Comparison of ENCODE assay signal across 26 mouse cellular contexts in genomic region chr13:34712881-34713280, GRCm38 (mm10). TPM values are rescaled to one million over a fixed set of nuclear protein-coding genes. Genes with fewer than 3 reads are reported as not detected.
DNase-seq lines count a peak whose midpoint lies in the region; ATAC-seq and TF ChIP-seq lines count a peak whose summit lies in the region.
"Had no signal": no experiment of that assay in that cellular context is flagged by ENCODE, and none has a peak within 500 bp of the region (broad histone marks: within the 10 kb centered on the region; RNA-seq: fewer than 3 reads in every experiment).

No protein-coding gene starts in this region.

- no peak for TF ChIP-seq POLR2A in lung, adult 2 months (IDR thresholded peaks at IDR 0.05; ENCODE audit: borderline replicate concordance, extremely low read depth, low read depth, low read length)

- peak; percentile 94 for TF ChIP-seq EP300 in lung, postnatal 0 days (IDR thresholded peaks at IDR 0.05)

- H3K4me2 ChIP-seq in lung, postnatal 0 days (replicated peaks; ENCODE audit: low read depth, low read length), result no peak overlapping the region
- H3K4me2 ChIP-seq: embryonic facial prominence, embryonic 12.5 days; forebrain, embryonic 13.5 days; forebrain, embryonic 15.5 days had no signal

- no peak overlapping the region for H3K9ac ChIP-seq in lung, postnatal 0 days (replicated peaks; ENCODE audit: low read depth)
- H3K9ac ChIP-seq: embryonic facial prominence, embryonic 12.5 days; forebrain, embryonic 13.5 days; forebrain, embryonic 15.5 days had no signal

- whole genome bisulfite sequencing in lung, postnatal 0 days, result 27% methylated on average over 1 of the region's 1 CpGs
- WGBS in lung, adult 2 months, result 21% methylated on average over 1 of the region's 1 CpGs

- H3K9me3 ChIP-seq in lung, postnatal 0 days (ENCODE audit: low read length), result no peaks in the 10 kb centered on the region
- H3K9me3 ChIP-seq: embryonic facial prominence, embryonic 10.5 days; embryonic facial prominence, embryonic 12.5 days; forebrain, embryonic 13.5 days; forebrain, embryonic 15.5 days; G1E had no signal

- H3K4me3 ChIP-seq in lung, postnatal 0 days (ENCODE audit: low read depth, low read length), result no peak overlapping the region
- no peak overlapping the region for H3K4me3 ChIP-seq in lung, adult 2 months (replicated peaks; ENCODE audit: extremely low read depth, low read depth, low read length)
- H3K4me3 ChIP-seq: embryonic facial prominence, embryonic 10.5 days; embryonic facial prominence, embryonic 12.5 days; forebrain, embryonic 13.5 days; forebrain, embryonic 15.5 days had no signal

- DNase-seq in lung, postnatal 0 days (ENCODE audit: low spot score), result peak; percentile 57
- no peak for DNase-seq in lung, postnatal 14 days
- DNase-seq in lung, postnatal 25 days (ENCODE audit: low spot score), result peak; percentile 44
- DNase-seq in lung, adult 2 months, result no peak
- DNase-seq in lung, postnatal 36 days, result peak; percentile 51
- DNase-seq: adrenal gland, adult 8-10 months; adrenal gland, postnatal 14 days; adrenal gland, postnatal 36 days; cerebellum, adult 11-12 months; cerebellum, adult 2 months; cerebellum, adult 9-10 months; cerebellum, postnatal 10 days; cerebellum, postnatal 25 days had no signal

- TF ChIP-seq CTCF in lung, postnatal 0 days (IDR thresholded peaks at IDR 0.05), result no peak
- no peak for TF ChIP-seq CTCF in lung, adult 2 months (IDR thresholded peaks at IDR 0.05; ENCODE audit: insufficient read depth, low read length)

- ATAC-seq in lung, postnatal 0 days, result peak; percentile 7
- no peak for ATAC-seq in monocyte, adult 5-6 weeks (replicated peaks; ENCODE audit: insufficient number of reproducible peaks, low FRiP score, low TSS enrichment, poor library complexity, severe bottlenecking)
- ATAC-seq: activated CD4-positive, CD25-positive, alpha-beta regulatory T cell, adult 4 months; CD4-positive, CD25-positive, alpha-beta regulatory T cell, adult 4 months; forebrain, embryonic 13.5 days; forebrain, embryonic 15.5 days; Patski had no signal

- no peak overlapping the region for H3K27ac ChIP-seq in lung, postnatal 0 days (ENCODE audit: low read length)
- H3K27ac ChIP-seq: embryonic facial prominence, embryonic 10.5 days; embryonic facial prominence, embryonic 12.5 days; forebrain, embryonic 13.5 days; forebrain, embryonic 15.5 days had no signal

- H3K36me3 ChIP-seq in lung, postnatal 0 days (ENCODE audit: insufficient read depth, low read length), result no peaks in the 10 kb centered on the region
- H3K36me3 ChIP-seq: embryonic facial prominence, embryonic 10.5 days; embryonic facial prominence, embryonic 12.5 days; forebrain, embryonic 15.5 days; G1E had no signal

- no peaks in the 10 kb centered on the region for H3K27me3 ChIP-seq in lung, postnatal 0 days (replicated peaks; ENCODE audit: insufficient read depth, low read length)
- H3K27me3 ChIP-seq: CH12.LX; embryonic facial prominence, embryonic 12.5 days; forebrain, embryonic 13.5 days; forebrain, embryonic 15.5 days; Patski had no signal

- H3K4me1 ChIP-seq in lung, postnatal 0 days (ENCODE audit: insufficient read depth, low read depth, low read length), result peaks cover 9% of the 10 kb centered on the region; the same call in 1 of the 2 replicates
- peaks cover 20% of the 10 kb centered on the region for H3K4me1 ChIP-seq in lung, adult 2 months (ENCODE audit: control insufficient read depth, insufficient read depth, low read length)
- H3K4me1 ChIP-seq: embryonic facial prominence, embryonic 10.5 days; embryonic facial prominence, embryonic 12.5 days; forebrain, embryonic 15.5 days had no signal

RNA-seq across cellular contexts. Expression of gene Fam50b, which starts 21.8 kb away (rescaled TPM):
- polyA plus RNA-seq in lung, postnatal 0 days (2015; fragmentation: Nextera tagmentation; extraction: Ambion mirVana), result 0.10 and 0.11 TPM in 2 replicates
- 0.27 TPM in 1 of 2 replicates, not detected in the other for polyA plus RNA-seq in lung, adult 2 months (2012; rRNA removed)
- not detected in 3 replicates for total RNA-seq in monocyte, adult 5-6 weeks (2017)
- total RNA-seq: adrenal gland, adult 18-20 months; adrenal gland, adult 8-10 months; adrenal gland, postnatal 14 days; adrenal gland, postnatal 36 days; G1E had no signal
- polyA plus RNA-seq: activated CD4-positive, CD25-positive, alpha-beta regulatory T cell, adult 4 months; CD4-positive, CD25-positive, alpha-beta regulatory T cell, adult 4 months; cerebellum, adult 2 months; cortical plate, adult 2 months; embryonic facial prominence, embryonic 10.5 days; embryonic facial prominence, embryonic 12.5 days; forebrain, embryonic 11.5 days; forebrain, embryonic 13.5 days; forebrain, embryonic 15.5 days; G1E; Patski had no signal

RNA-seq across cellular contexts. Expression of gene Pxdc1, which starts 59.6 kb away (rescaled TPM):
- 30.7 and 44.3 TPM in 2 replicates for polyA plus RNA-seq in lung, postnatal 0 days (2015; fragmentation: Nextera tagmentation; extraction: Ambion mirVana)
- polyA plus RNA-seq in lung, adult 2 months (2012; rRNA removed), result 131 and 170 TPM in 2 replicates
- total RNA-seq in monocyte, adult 5-6 weeks (2017), result 1.7 to 4.9 TPM (median 2.8 TPM) in 3 replicates
- total RNA-seq: CH12.LX had no signal
- polyA plus RNA-seq: G1E had no signal

Comparison
In these comparisons a context has a peak if more than half of its experiments do, and no peak if none do; other contexts are left out.
1. DNase-seq: peak in lung, postnatal 0 days (single experiment), lung, postnatal 25 days (single experiment) and lung, postnatal 36 days (single experiment); none in lung, postnatal 14 days (single experiment) and lung, adult 2 months (single experiment).